Mouse (Mus musculus) midbrain, embryonic 14.5 days (tissue): ENCODE measurements at regions not wholly inside any gene's neighbourhood (a gene's known extent, or its start where the extent isn't known, plus 50 kb on each side); places are given as distances from the start of the nearest gene placed in this dataset.

Experiments used
- ATAC-seq: fragments of 200-750 bp; cut with Nextera tagmentation; 2 replicates; pipeline ENCODE4 v1.8.0; 2017; ENCODE audit warnings: moderate number of reproducible peaks, moderate library complexity; ENCODE audit not compliant: low FRiP score, low TSS enrichment
- DNase-seq: peaks from one replicate; pipeline ENCODE4 v3.0.0-alpha.2; 2015
- H3K27ac ChIP-seq: fragments of 300-500 bp; sonication (generic); replicated peaks from 2 replicates; pipeline ENCODE4 v1.5.1; 2014; ENCODE audit warnings: mild to moderate bottlenecking, low read depth, low read length, moderate library complexity
- H3K27me3 ChIP-seq: fragments of 300-500 bp; sonication (generic); 2 replicates; pipeline ENCODE4 v1.6.1; 2014; ENCODE audit warnings: low read length, control low read depth, mixed read lengths; ENCODE audit not compliant: control insufficient read depth, insufficient read depth
- H3K36me3 ChIP-seq: fragments of 300-500 bp; sonication (generic); 2 replicates; pipeline ENCODE4 v1.6.1; 2014; ENCODE audit warnings: low read length, control low read depth; ENCODE audit not compliant: control insufficient read depth, insufficient read depth
- H3K4me1 ChIP-seq: fragments of 300-500 bp; sonication (generic); 2 replicates; pipeline ENCODE4 v1.6.1; 2014; ENCODE audit warnings: mild to moderate bottlenecking, antibody characterized with exemption, low read length, control low read depth; ENCODE audit not compliant: control insufficient read depth, insufficient read depth
- H3K4me2 ChIP-seq: fragments of 300-500 bp; sonication (generic); 2 replicates; pipeline ENCODE4 v1.6.1; 2014; ENCODE audit warnings: mild to moderate bottlenecking, low read length, moderate library complexity
- H3K4me3 ChIP-seq: fragments of 300-500 bp; sonication (generic); replicated peaks from 2 replicates; pipeline ENCODE4 v1.5.1; 2014; ENCODE audit warnings: low read depth, low read length
- H3K9ac ChIP-seq: fragments of 300-500 bp; sonication (generic); replicated peaks from 2 replicates; pipeline ENCODE4 v1.6.1; 2014; ENCODE audit warnings: mild to moderate bottlenecking, low read length, moderate library complexity
- H3K9me3 ChIP-seq: fragments of 300-500 bp; sonication (generic); 2 replicates; pipeline ENCODE4 v1.6.1; 2016; ENCODE audit warnings: low read length, control low read depth, mixed read lengths; ENCODE audit not compliant: control insufficient read depth
- WGBS: fragments of 180-500 bp; shearing (Covaris S2); extraction: QIAGEN DNeasy Blood & Tissue Kit; methylation state at CpG from one replicate; pipeline ENCODE4 v1.1.7; 2014; 5-methylcytosine and 5-hydroxymethylcytosine counted together

- H3K9me3 ChIP-seq: no peaks in the 10 kb centered on the region
- DNase-seq: peak; percentile 7
- no peak overlapping the region for H3K27ac ChIP-seq
- WGBS: 34% methylated on average over 2 of the region's 2 CpGs
- no peak for ATAC-seq
- no peaks in the 10 kb centered on the region for H3K27me3 ChIP-seq
- no peaks in the 10 kb centered on the region for H3K36me3 ChIP-seq
- no peak overlapping the region for H3K4me2 ChIP-seq
- no peak overlapping the region for H3K9ac ChIP-seq
- H3K4me1 ChIP-seq: no peaks in the 10 kb centered on the region
- no peak overlapping the region for H3K4me3 ChIP-seq
Measured at GRCm38 (mm10) chr14:82745383-82745782, 1698.0 kb upstream of the Pcdh17 start.

GRCm38 (mm10) chr14:82758144-82758543 is 1685.2 kb upstream of the Pcdh17 start:
- Histone ChIP-seq H3K27me3 (no peaks in the 10 kb centered on the region), H3K4me1 (no peaks in the 10 kb centered on the region), H3K27ac (no peak overlapping the region), H3K9me3 (no peaks in the 10 kb centered on the region), H3K4me2 (no peak overlapping the region), H3K9ac (no peak overlapping the region), H3K36me3 (no peaks in the 10 kb centered on the region), H3K4me3 (no peak overlapping the region)
- DNase-seq (peak; percentile 8), ATAC-seq (no peak)
